Comparison of ENCODE assay signal across 8 mouse cellular contexts in the genomic region with DNA sequence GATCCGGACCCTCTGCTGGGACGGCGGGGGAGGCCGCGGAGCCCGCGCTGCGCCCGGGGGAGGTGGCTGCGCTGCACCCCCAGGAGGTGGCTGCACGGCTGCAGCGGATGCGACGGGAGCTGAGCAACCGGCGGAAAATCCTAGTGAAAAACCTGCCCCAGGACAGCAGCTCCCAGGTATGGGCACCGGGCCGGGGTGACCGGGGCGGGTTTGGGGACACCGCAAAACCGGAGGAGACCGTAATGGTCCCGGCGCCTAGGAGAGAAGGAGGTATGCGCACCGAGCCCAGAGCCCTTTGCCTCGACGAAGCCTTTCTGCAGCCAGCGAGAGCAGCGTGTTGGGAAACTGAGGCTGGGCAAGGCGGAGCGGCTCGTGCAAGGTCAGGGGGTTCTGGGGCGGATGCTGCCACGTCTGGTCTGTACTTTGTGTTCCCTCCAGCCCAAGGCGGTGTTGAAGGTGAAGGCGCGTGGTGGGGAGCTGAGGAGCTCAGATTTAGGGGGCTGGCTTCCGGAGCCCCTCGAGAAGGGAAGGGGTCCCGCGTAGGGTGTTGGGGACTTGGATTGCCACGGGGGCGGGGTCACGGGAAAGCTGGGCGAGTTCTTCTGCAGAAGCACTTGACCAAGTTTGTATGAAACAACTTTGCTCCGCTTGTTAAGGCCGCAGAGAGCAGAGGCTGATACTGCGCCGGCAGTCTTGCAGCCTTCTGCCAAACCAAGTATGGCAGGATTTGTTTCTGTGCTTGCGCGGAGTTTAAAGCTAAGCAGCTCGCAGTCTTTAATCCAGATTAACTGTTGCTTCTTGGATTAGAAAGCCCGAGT. TPM values are rescaled to one million over a fixed set of nuclear protein-coding genes. Genes with fewer than 3 reads are reported as not detected.
A peak's percentile ranks its signal among the peaks of the same experiment; 100 is the strongest.
DNase-seq lines count a peak whose midpoint lies in the region; ATAC-seq and TF ChIP-seq lines count a peak whose summit lies in the region.

No protein-coding gene starts in this region.

- TF ChIP-seq POLR2A in ES-Bruce4 (IDR thresholded peaks at IDR 0.05; ENCODE audit: insufficient read depth, low read length), result no peak
- no peak for TF ChIP-seq POLR2A in brain, embryonic 14.5 days (IDR thresholded peaks at IDR 0.05; ENCODE audit: borderline replicate concordance, extremely low read depth, insufficient read depth, insufficient read length, poor library complexity, severe bottlenecking)

- H3K9ac ChIP-seq in ES-Bruce4 (ENCODE audit: low read depth, poor library complexity, severe bottlenecking), result peak overlapping the region; percentile 80
- peak overlapping the region; percentile 80 for H3K9ac ChIP-seq in forebrain, embryonic 13.5 days

- H3K27ac ChIP-seq in ES-Bruce4 (ENCODE audit: insufficient read depth, low read length), result no peak overlapping the region
- no peak overlapping the region for H3K27ac ChIP-seq in forebrain, embryonic 13.5 days

- H3K27me3 ChIP-seq in ES-Bruce4 (ENCODE audit: control insufficient read depth, insufficient read depth, low read length, poor library complexity, severe bottlenecking), result no peaks in the 10 kb centered on the region
- H3K27me3 ChIP-seq in forebrain, embryonic 13.5 days, result peaks cover 5% of the 10 kb centered on the region; the same call in 1 of the 2 replicates

- under 1% methylated on average over 55 of the region's 55 CpGs for WGBS in forebrain, embryonic 13.5 days

- H3K4me3 ChIP-seq in ES-Bruce4 (ENCODE audit: low read depth, low read length), result peak overlapping the region; percentile 94
- H3K4me3 ChIP-seq in forebrain, embryonic 13.5 days, result peak overlapping the region; percentile 74

- peak overlapping the region; percentile 91 for H3K4me2 ChIP-seq in forebrain, embryonic 13.5 days

- ATAC-seq in forebrain, embryonic 13.5 days, result peak; percentile 80

- TF ChIP-seq EP300 in ES-Bruce4 (IDR thresholded peaks at IDR 0.05; ENCODE audit: insufficient read depth, low read depth, low read length), result no peak

- peak; percentile 75 for DNase-seq in brain, embryonic 14.5 days (ENCODE audit: low read depth)
- DNase-seq in heart, postnatal 4 days, result peak; percentile 35
- DNase-seq in layer of hippocampus, postnatal 10 days (ENCODE audit: low spot score in 2 of 2), result peak; percentile 42 to 47
- peak; percentile 18 for DNase-seq in lung, postnatal 25 days (ENCODE audit: low spot score)
- DNase-seq in right cerebral cortex, adult 18-20 months, result peak; percentile 19
- peak; percentile 46 for DNase-seq in yolk sac, embryonic 10.5 days (ENCODE audit: low spot score)

- H3K4me1 ChIP-seq in ES-Bruce4 (ENCODE audit: control insufficient read depth, insufficient read depth, low read length), result no peaks in the 10 kb centered on the region
- H3K4me1 ChIP-seq in forebrain, embryonic 13.5 days, result peaks cover 12% of the 10 kb centered on the region

- no peaks in the 10 kb centered on the region for H3K9me3 ChIP-seq in ES-Bruce4 (replicated peaks; ENCODE audit: control insufficient read depth, insufficient read depth, low read length, poor library complexity, severe bottlenecking)
- no peaks in the 10 kb centered on the region for H3K9me3 ChIP-seq in forebrain, embryonic 13.5 days (replicated peaks)

- no peaks in the 10 kb centered on the region for H3K36me3 ChIP-seq in ES-Bruce4 (ENCODE audit: control insufficient read depth, insufficient read depth, low read length, poor library complexity, severe bottlenecking)
- no peaks in the 10 kb centered on the region for H3K36me3 ChIP-seq in forebrain, embryonic 13.5 days (ENCODE audit: poor library complexity, severe bottlenecking)

- no peak for TF ChIP-seq CTCF in ES-Bruce4 (IDR thresholded peaks at IDR 0.05; ENCODE audit: low read depth, low read length)
- no peak for TF ChIP-seq CTCF in brain, embryonic 14.5 days (IDR thresholded peaks at IDR 0.05; ENCODE audit: borderline replicate concordance, extremely low read depth, insufficient read depth, insufficient read length)

RNA-seq across cellular contexts. Expression of gene Raver2, which starts 0.6 kb away (rescaled TPM):
- 17.0 and 20.0 TPM in 2 replicates for polyA plus RNA-seq in ES-Bruce4 (2011; ENCODE audit: insufficient read depth, insufficient read length, low read depth, missing spikeins)
- 9.5 and 10.3 TPM in 2 replicates for polyA plus RNA-seq in brain, embryonic 14.5 days (2012; rRNA removed)
- polyA plus RNA-seq in forebrain, embryonic 13.5 days (2015; fragmentation: Nextera tagmentation; extraction: Ambion mirVana), result 5.4 and 5.8 TPM in 2 replicates
- 1 to 10 TPM; 4.9 to 5.4 TPM for total RNA-seq in heart, postnatal 4 days (2021)
- total RNA-seq in layer of hippocampus, postnatal 10 days (2021), result 10 to 100 TPM; 56.8 to 58.8 TPM

RNA-seq across cellular contexts. Expression of gene Gm10577, which starts 48.9 kb away (rescaled TPM):
- not detected in 2 replicates for polyA plus RNA-seq in ES-Bruce4 (2011; ENCODE audit: insufficient read depth, insufficient read length, low read depth, missing spikeins)
- polyA plus RNA-seq in brain, embryonic 14.5 days (2012; rRNA removed), result not detected in 2 replicates
- polyA plus RNA-seq in forebrain, embryonic 13.5 days (2015; fragmentation: Nextera tagmentation; extraction: Ambion mirVana), result not detected in 2 replicates
- not detected for total RNA-seq in heart, postnatal 4 days (2021)
- not detected for total RNA-seq in layer of hippocampus, postnatal 10 days (2021)

Comparison
In these comparisons a context has a peak if more than half of its experiments do, and no peak if none do; other contexts are left out.
1. DNase-seq: peak in every context shown above with its lines; median percentile 75 in brain, embryonic 14.5 days; 46 in yolk sac, embryonic 10.5 days; 44 in layer of hippocampus, postnatal 10 days; 35 in heart, postnatal 4 days; 19 in right cerebral cortex, adult 18-20 months; 18 in lung, postnatal 25 days.